Mouse (Mus musculus) midbrain, embryonic 13.5 days (tissue): ENCODE data around the gene Dlg2. TPM values are rescaled to one million over a fixed set of nuclear protein-coding genes. Genes with fewer than 3 reads are reported as not detected.

Source experiments
- ATAC-seq: fragments of 200-750 bp; cut with Nextera tagmentation; 2 replicates; pipeline ENCODE4 v1.8.0; 2017; ENCODE audit warnings: mild to moderate bottlenecking, moderate TSS enrichment, moderate library complexity
- H3K27ac ChIP-seq: fragments of 300-500 bp; sonication (generic); 2 replicates; pipeline ENCODE4 v1.5.1; 2015; ENCODE audit warnings: inconsistent platforms, mild to moderate bottlenecking, moderate library complexity
- H3K27me3 ChIP-seq: fragments of 300-500 bp; sonication (generic); 2 replicates; pipeline ENCODE4 v1.6.1; 2015; ENCODE audit warnings: mild to moderate bottlenecking, inconsistent platforms
- H3K36me3 ChIP-seq: fragments of 300-500 bp; sonication (generic); 2 replicates; pipeline ENCODE4 v1.6.1; 2015; ENCODE audit warnings: mild to moderate bottlenecking, inconsistent platforms
- H3K4me1 ChIP-seq: fragments of 300-500 bp; sonication (generic); replicated peaks from 2 replicates; pipeline ENCODE4 v1.6.1; 2015; ENCODE audit warnings: inconsistent platforms
- H3K4me2 ChIP-seq: fragments of 300-500 bp; sonication (generic); replicated peaks from 2 replicates; pipeline ENCODE4 v1.6.1; 2015; ENCODE audit warnings: moderate library complexity, mild to moderate bottlenecking, inconsistent platforms
- H3K4me3 ChIP-seq: fragments of 300-500 bp; sonication (generic); replicated peaks from 2 replicates; pipeline ENCODE4 v1.5.1; 2015; ENCODE audit warnings: mild to moderate bottlenecking, inconsistent platforms
- H3K9ac ChIP-seq: fragments of 300-500 bp; sonication (generic); replicated peaks from 2 replicates; pipeline ENCODE4 v1.6.1; 2015; ENCODE audit warnings: mild to moderate bottlenecking, inconsistent platforms
- H3K9me3 ChIP-seq: fragments of 300-500 bp; sonication (generic); 2 replicates; pipeline ENCODE4 v1.6.1; 2016; ENCODE audit warnings: mild to moderate bottlenecking, inconsistent platforms
- WGBS: fragments of 180-500 bp; shearing (Covaris S2); methylation state at CpG from one replicate; pipeline ENCODE4 v1.1.7; 2015; 5-methylcytosine and 5-hydroxymethylcytosine counted together
- polyA plus RNA-seq: library from polyadenylated mRNA; unstranded; fragments of >200 nt; fragmentation: Nextera tagmentation; extraction: Ambion mirVana; gene quantifications from 2 replicates; pipeline ENCODE4 v1.2.1, GENCODE M21; 2015

The Dlg2 gene
- polyA plus RNA-seq, 1 experiment from 2014 or later = 13.0 TPM

GRCm38 (mm10) chr7:92439503-92440487 lies 1963.3 kb downstream of the Dlg2 start:
- Histone ChIP-seq H3K27ac (no peak overlapping the region), H3K4me1 (no peaks in the 10 kb centered on the region), H3K9me3 (no peaks in the 10 kb centered on the region), H3K36me3 (no peaks in the 10 kb centered on the region), H3K27me3 (no peaks in the 10 kb centered on the region), H3K4me3 (no peak overlapping the region), H3K9ac (no peak overlapping the region), H3K4me2 (no peak overlapping the region)
- peak; percentile 37; the same call in 1 of the 2 replicates for ATAC-seq
- whole genome bisulfite sequencing = 88% methylated on average over 8 of the region's 8 CpGs

- Histone ChIP-seq H3K9me3 (no peaks in the 10 kb centered on the region), H3K4me2 (no peak overlapping the region), H3K9ac (no peak overlapping the region), H3K27ac (no peak overlapping the region), H3K27me3 (no peaks in the 10 kb centered on the region), H3K4me3 (no peak overlapping the region), H3K4me1 (no peaks in the 10 kb centered on the region), H3K36me3 (no peaks in the 10 kb centered on the region)
- ATAC-seq = no peak
Measured at GRCm38 (mm10) chr7:92441611-92442010, 1965.1 kb downstream of the Dlg2 start.

- WGBS = 89% methylated on average over 4 of the region's 4 CpGs
- no peaks in the 10 kb centered on the region for H3K27me3 ChIP-seq
- no peak overlapping the region for H3K4me3 ChIP-seq
- no peak for ATAC-seq
- no peaks in the 10 kb centered on the region for H3K36me3 ChIP-seq
- no peak overlapping the region for H3K27ac ChIP-seq
- no peak overlapping the region for H3K4me2 ChIP-seq
- H3K9ac ChIP-seq = no peak overlapping the region
- H3K4me1 ChIP-seq = no peaks in the 10 kb centered on the region
- no peaks in the 10 kb centered on the region for H3K9me3 ChIP-seq
Measured at GRCm38 (mm10) chr7:92442082-92442481, 1965.6 kb downstream of the Dlg2 start.

- Histone ChIP-seq H3K36me3 (no peaks in the 10 kb centered on the region), H3K27ac (no peak overlapping the region), H3K27me3 (no peaks in the 10 kb centered on the region), H3K9ac (no peak overlapping the region), H3K4me1 (no peaks in the 10 kb centered on the region), H3K9me3 (no peaks in the 10 kb centered on the region), H3K4me3 (no peak overlapping the region), H3K4me2 (no peak overlapping the region)
- 86% methylated on average over 6 of the region's 6 CpGs for WGBS
- no peak for ATAC-seq
Measured at GRCm38 (mm10) chr7:92447938-92448337, 1971.5 kb downstream of the Dlg2 start.

- H3K36me3 ChIP-seq = no peaks in the 10 kb centered on the region
- 84% methylated on average over 7 of the region's 7 CpGs for WGBS
- H3K9ac ChIP-seq = no peak overlapping the region
- no peak overlapping the region for H3K4me2 ChIP-seq
- no peaks in the 10 kb centered on the region for H3K4me1 ChIP-seq
- H3K27me3 ChIP-seq = no peaks in the 10 kb centered on the region
- H3K4me3 ChIP-seq = no peak overlapping the region
- H3K27ac ChIP-seq = no peak overlapping the region
- H3K9me3 ChIP-seq = no peaks in the 10 kb centered on the region
- ATAC-seq = no peak
Measured at GRCm38 (mm10) chr7:92448782-92449575, 1972.5 kb downstream of the Dlg2 start.

- Histone ChIP-seq H3K4me1 (no peaks in the 10 kb centered on the region), H3K27me3 (no peaks in the 10 kb centered on the region)
- WGBS = 75% methylated on average over 2 of the region's 2 CpGs
Measured at GRCm38 (mm10) chr7:92454176-92454575, 1977.7 kb downstream of the Dlg2 start.

GRCm38 (mm10) chr7:92455927-92456326 lies 1979.5 kb downstream of the Dlg2 start:
- no peaks in the 10 kb centered on the region for H3K4me1 ChIP-seq
- no peak overlapping the region for H3K9ac ChIP-seq
- no peaks in the 10 kb centered on the region for H3K9me3 ChIP-seq
- ATAC-seq = no peak
- no peaks in the 10 kb centered on the region for H3K36me3 ChIP-seq
- no peaks in the 10 kb centered on the region for H3K27me3 ChIP-seq
- 58% methylated on average over 5 of the region's 5 CpGs for WGBS
- H3K4me3 ChIP-seq = no peak overlapping the region
- no peak overlapping the region for H3K27ac ChIP-seq
- H3K4me2 ChIP-seq = no peak overlapping the region

More at GRCm38 (mm10) chr7:92454176-92454575, 1977.7 kb downstream of the Dlg2 start:
- no peak for ATAC-seq
- no peak overlapping the region for H3K9ac ChIP-seq
- no peak overlapping the region for H3K4me3 ChIP-seq
- no peak overlapping the region for H3K4me2 ChIP-seq
- no peak overlapping the region for H3K27ac ChIP-seq
- H3K9me3 ChIP-seq = no peaks in the 10 kb centered on the region
- no peaks in the 10 kb centered on the region for H3K36me3 ChIP-seq

- Histone ChIP-seq H3K9ac (no peak overlapping the region), H3K4me3 (no peak overlapping the region), H3K27me3 (no peaks in the 10 kb centered on the region), H3K9me3 (no peaks in the 10 kb centered on the region), H3K4me2 (no peak overlapping the region), H3K36me3 (no peaks in the 10 kb centered on the region), H3K27ac (no peak overlapping the region), H3K4me1 (no peaks in the 10 kb centered on the region)
- no peak for ATAC-seq
- WGBS = 40% methylated on average over 4 of the region's 4 CpGs
Measured at GRCm38 (mm10) chr7:92457791-92458190, 1981.3 kb downstream of the Dlg2 start.

GRCm38 (mm10) chr7:92458308-92458707 lies 1981.8 kb downstream of the Dlg2 start:
- Histone ChIP-seq H3K9me3 (no peaks in the 10 kb centered on the region), H3K4me2 (no peak overlapping the region), H3K4me1 (no peaks in the 10 kb centered on the region), H3K4me3 (no peak overlapping the region), H3K27me3 (no peaks in the 10 kb centered on the region), H3K9ac (no peak overlapping the region), H3K27ac (no peak overlapping the region), H3K36me3 (no peaks in the 10 kb centered on the region)
- no peak for ATAC-seq
- 83% methylated on average over 4 of the region's 4 CpGs for WGBS

GRCm38 (mm10) chr7:92460578-92460977 lies 1984.1 kb downstream of the Dlg2 start:
- H3K9ac ChIP-seq = no peak overlapping the region
- no peak overlapping the region for H3K4me3 ChIP-seq
- H3K4me2 ChIP-seq = no peak overlapping the region
- no peaks in the 10 kb centered on the region for H3K36me3 ChIP-seq
- H3K4me1 ChIP-seq = no peaks in the 10 kb centered on the region
- no peaks in the 10 kb centered on the region for H3K27me3 ChIP-seq
- H3K9me3 ChIP-seq = no peaks in the 10 kb centered on the region
- ATAC-seq = no peak
- H3K27ac ChIP-seq = no peak overlapping the region

GRCm38 (mm10) chr7:92461256-92461655 lies 1984.8 kb downstream of the Dlg2 start:
- Histone ChIP-seq H3K4me2 (no peak overlapping the region), H3K36me3 (no peaks in the 10 kb centered on the region), H3K27ac (no peak overlapping the region), H3K4me3 (no peak overlapping the region), H3K9ac (no peak overlapping the region), H3K4me1 (no peaks in the 10 kb centered on the region), H3K27me3 (no peaks in the 10 kb centered on the region), H3K9me3 (no peaks in the 10 kb centered on the region)
- no peak for ATAC-seq
- 82% methylated on average over 3 of the region's 3 CpGs for WGBS
